Mouse (Mus musculus) heart, embryonic 13.5 days (tissue): ENCODE measurements around the gene Dennd4c. TPM values are rescaled to one million over a fixed set of nuclear protein-coding genes. Genes with fewer than 3 reads are reported as not detected.

Experiments
- ATAC-seq: fragments of 200-750 bp; cut with Nextera tagmentation; 2 replicates; pipeline ENCODE4 v1.8.0; 2017; ENCODE audit warnings: moderate TSS enrichment; ENCODE audit not compliant: insufficient number of reproducible peaks, low FRiP score, low TSS enrichment; ENCODE audit errors: extremely low read depth
- H3K27ac ChIP-seq: fragments of 300-500 bp; sonication (generic); replicated peaks from 2 replicates; pipeline ENCODE4 v1.5.1; 2015; ENCODE audit warnings: moderate library complexity, mild to moderate bottlenecking, inconsistent platforms
- H3K27me3 ChIP-seq: fragments of 300-500 bp; sonication (generic); replicated peaks from 2 replicates; pipeline ENCODE4 v1.6.1; 2015; ENCODE audit warnings: mild to moderate bottlenecking, inconsistent platforms
- H3K36me3 ChIP-seq: fragments of 300-500 bp; sonication (generic); 2 replicates; pipeline ENCODE4 v1.6.1; 2015; ENCODE audit warnings: mild to moderate bottlenecking, inconsistent platforms
- H3K4me1 ChIP-seq: fragments of 300-500 bp; sonication (generic); 2 replicates; pipeline ENCODE4 v1.6.1; 2015; ENCODE audit warnings: inconsistent platforms
- H3K4me2 ChIP-seq: fragments of 300-500 bp; sonication (generic); 2 replicates; pipeline ENCODE4 v1.6.1; 2015; ENCODE audit warnings: inconsistent platforms, mild to moderate bottlenecking, moderate library complexity
- H3K4me3 ChIP-seq: fragments of 300-500 bp; sonication (generic); 2 replicates; pipeline ENCODE4 v1.5.1; 2015; ENCODE audit warnings: moderate library complexity, mild to moderate bottlenecking, inconsistent platforms
- H3K9ac ChIP-seq: fragments of 300-500 bp; sonication (generic); 2 replicates; pipeline ENCODE4 v1.6.1; 2015; ENCODE audit warnings: inconsistent platforms, mild to moderate bottlenecking, moderate library complexity
- H3K9me3 ChIP-seq: fragments of 300-500 bp; sonication (generic); 2 replicates; pipeline ENCODE4 v1.6.1; 2016; ENCODE audit warnings: inconsistent platforms
- WGBS: fragments of 180-500 bp; shearing (Covaris S2); methylation state at CpG from one replicate; pipeline ENCODE4 v1.1.7; 2015; ENCODE audit warnings: mixed read lengths; 5-methylcytosine and 5-hydroxymethylcytosine counted together
- polyA plus RNA-seq: library from polyadenylated mRNA; unstranded; fragments of >200 nt; fragmentation: Nextera tagmentation; extraction: Ambion mirVana; gene quantifications from 2 replicates; pipeline ENCODE4 v1.2.1, GENCODE M21; 2015

Gene Dennd4c
- 3.3 and 4.1 TPM in 2 replicates for polyA plus RNA-seq

DNA sequence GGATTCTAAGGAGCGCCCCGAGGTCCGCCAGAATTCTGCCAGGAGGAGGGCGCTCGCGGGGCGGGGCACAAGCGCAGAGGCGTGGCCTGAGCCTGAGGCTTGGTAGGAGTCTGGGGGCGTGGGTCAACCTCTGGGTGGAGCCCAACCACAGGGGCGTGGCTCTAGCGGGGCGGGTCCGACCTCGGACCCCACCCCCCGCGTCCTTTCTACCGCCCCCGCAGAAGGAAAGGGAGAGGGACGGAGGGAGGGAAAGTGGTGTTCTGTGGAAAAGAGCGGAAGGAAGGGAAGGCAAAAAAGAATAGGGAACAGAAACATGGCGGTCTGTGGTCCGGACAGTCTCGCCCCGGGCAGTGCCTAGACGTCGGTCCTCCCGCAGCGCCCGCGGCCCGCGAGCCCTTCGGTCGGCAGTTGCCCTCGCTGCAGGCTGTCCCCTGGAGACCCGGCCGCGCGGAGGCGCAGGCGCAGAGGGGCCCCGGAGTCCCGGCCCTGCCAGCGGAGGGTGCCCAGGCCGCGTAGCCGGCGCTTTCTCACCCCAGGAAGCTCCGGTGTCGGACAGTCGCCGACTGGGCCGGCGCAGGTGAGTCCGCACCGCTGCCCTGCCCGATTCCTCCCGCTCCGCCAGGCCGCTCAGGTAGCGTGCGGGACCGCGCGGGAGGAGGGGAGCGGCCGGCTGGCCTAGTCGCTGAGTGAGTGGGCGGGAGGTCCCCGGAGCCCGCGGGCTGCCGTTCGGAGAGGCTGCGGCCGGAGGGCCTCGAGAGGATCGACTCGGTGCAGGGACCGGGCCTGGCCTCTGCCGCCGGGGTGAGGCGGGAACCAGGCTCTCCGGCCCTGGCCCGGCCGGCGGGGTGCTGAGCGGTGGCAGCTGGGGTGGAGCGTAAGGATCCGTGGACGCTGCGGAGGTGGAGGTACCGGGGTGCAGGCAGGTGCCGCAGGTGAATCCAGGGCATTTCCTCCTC lies at the start of gene Dennd4c:
Dennd4c (plus strand) TSS at position 220 of the 956 bp plus-strand sequence.
- no peaks in the 10 kb centered on the region for H3K36me3 ChIP-seq
- H3K4me2 ChIP-seq, result peak within 1 kb of the TSS; percentile 94
- peaks cover 25% of the 10 kb centered on the region for H3K4me1 ChIP-seq
- under 1% methylated on average over 95 of the region's 95 CpGs for whole genome bisulfite sequencing
- ATAC-seq, result peak; percentile 98
- peak within 1 kb of the TSS; percentile 91 for H3K27ac ChIP-seq
- no peaks in the 10 kb centered on the region for H3K27me3 ChIP-seq
- peak within 1 kb of the TSS; percentile 98 for H3K9ac ChIP-seq
- peak within 1 kb of the TSS; percentile 100 for H3K4me3 ChIP-seq
- no peaks in the 10 kb centered on the region for H3K9me3 ChIP-seq

GRCm38 (mm10) chr4:86699161-86699865 lies 49.0 kb upstream of the Dennd4c start:
- Histone ChIP-seq H3K9ac (no peak overlapping the region), H3K27me3 (no peaks in the 10 kb centered on the region), H3K4me1 (no peaks in the 10 kb centered on the region), H3K27ac (no peak overlapping the region), H3K36me3 (no peaks in the 10 kb centered on the region), H3K4me2 (no peak overlapping the region), H3K4me3 (no peak overlapping the region), H3K9me3 (peaks cover 3% of the 10 kb centered on the region; the same call in 1 of the 2 replicates)
- no peak for ATAC-seq
- 65% methylated on average over 5 of the region's 5 CpGs for WGBS

DNA sequence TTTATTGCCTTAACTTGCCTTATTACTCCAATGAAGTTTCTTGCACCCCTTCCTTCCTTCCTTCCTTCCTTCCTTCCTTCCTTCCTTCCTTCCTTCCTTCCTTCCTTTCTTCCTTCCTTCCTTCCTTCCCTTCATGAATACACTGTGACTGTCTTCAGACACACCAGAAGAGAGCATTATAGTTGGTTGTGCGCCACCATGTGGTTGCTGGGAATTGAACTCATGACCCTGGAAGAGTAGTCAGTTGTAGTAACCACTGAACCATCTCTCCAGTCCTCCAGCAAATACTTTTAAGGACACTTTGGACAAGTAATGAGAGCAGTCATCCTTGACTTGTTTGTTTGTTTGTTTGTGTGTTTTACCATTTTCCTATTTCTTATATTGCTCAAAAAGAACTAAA lies 39.6 kb upstream of the Dennd4c start:
- H3K4me2 ChIP-seq, result no peak overlapping the region
- H3K4me1 ChIP-seq, result 0 out of 2 replicates have a peak, but pooled peaks cover 3% of the 10 kb centered on the region
- H3K27me3 ChIP-seq, result no peaks in the 10 kb centered on the region
- WGBS, result 32% methylated on average over 1 of the region's 1 CpGs
- H3K36me3 ChIP-seq, result no peaks in the 10 kb centered on the region
- no peak overlapping the region for H3K9ac ChIP-seq
- ATAC-seq, result no peak
- no peak overlapping the region for H3K4me3 ChIP-seq
- no peaks in the 10 kb centered on the region for H3K9me3 ChIP-seq
- H3K27ac ChIP-seq, result no peak overlapping the region

GRCm38 (mm10) chr4:86710034-86710650 lies 38.2 kb upstream of the Dennd4c start:
- Histone ChIP-seq H3K4me1 (0 out of 2 replicates have a peak, but pooled peaks cover 3% of the 10 kb centered on the region), H3K9me3 (no peaks in the 10 kb centered on the region), H3K36me3 (no peaks in the 10 kb centered on the region), H3K4me2 (no peak overlapping the region), H3K27ac (no peak overlapping the region), H3K27me3 (no peaks in the 10 kb centered on the region), H3K4me3 (no peak overlapping the region), H3K9ac (no peak overlapping the region)
- no peak for ATAC-seq
- WGBS, result 68% methylated on average over 6 of the region's 6 CpGs

GRCm38 (mm10) chr4:86710666-86711215 lies 37.6 kb upstream of the Dennd4c start:
- H3K27me3 ChIP-seq, result no peaks in the 10 kb centered on the region
- H3K4me3 ChIP-seq, result no peak overlapping the region
- H3K36me3 ChIP-seq, result no peaks in the 10 kb centered on the region
- H3K9ac ChIP-seq, result no peak overlapping the region
- no peak overlapping the region for H3K4me2 ChIP-seq
- ATAC-seq, result no peak
- no peaks in the 10 kb centered on the region for H3K9me3 ChIP-seq
- 52% methylated on average over 4 of the region's 4 CpGs for WGBS
- 0 out of 2 replicates have a peak, but pooled peaks cover 3% of the 10 kb centered on the region for H3K4me1 ChIP-seq
- H3K27ac ChIP-seq, result peak overlapping the region; percentile 41; the same call in 1 of the 2 replicates

DNA sequence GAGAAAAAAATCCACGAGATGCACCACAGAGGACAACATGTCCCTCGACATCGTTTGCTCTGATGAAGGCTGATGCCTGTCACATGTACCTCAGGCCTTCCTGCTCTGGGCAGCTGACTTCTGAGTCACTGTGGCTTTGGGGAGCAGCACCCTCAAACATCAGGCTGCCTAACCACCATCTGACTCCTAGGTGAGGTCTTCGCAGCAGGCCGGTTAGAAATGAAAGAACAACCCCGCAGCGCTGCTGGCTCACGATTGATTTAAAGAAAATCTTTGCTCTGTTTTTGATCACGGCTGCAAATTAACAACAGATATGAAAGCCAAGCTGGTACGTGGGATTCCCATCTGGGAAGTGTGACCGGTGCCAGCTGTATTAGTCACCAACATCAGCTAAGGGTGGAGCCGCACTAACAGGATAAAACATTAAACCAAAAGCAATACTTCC lies 35.6 kb upstream of the Dennd4c start:
- H3K9me3 ChIP-seq, result no peaks in the 10 kb centered on the region
- H3K36me3 ChIP-seq, result no peaks in the 10 kb centered on the region
- no peaks in the 10 kb centered on the region for H3K27me3 ChIP-seq
- H3K4me1 ChIP-seq, result peaks cover 9% of the 10 kb centered on the region
- H3K4me2 ChIP-seq, result no peak overlapping the region
- H3K9ac ChIP-seq, result no peak overlapping the region
- no peak for ATAC-seq
- H3K4me3 ChIP-seq, result no peak overlapping the region
- 75% methylated on average over 12 of the region's 12 CpGs for WGBS
- no peak overlapping the region for H3K27ac ChIP-seq

DNA sequence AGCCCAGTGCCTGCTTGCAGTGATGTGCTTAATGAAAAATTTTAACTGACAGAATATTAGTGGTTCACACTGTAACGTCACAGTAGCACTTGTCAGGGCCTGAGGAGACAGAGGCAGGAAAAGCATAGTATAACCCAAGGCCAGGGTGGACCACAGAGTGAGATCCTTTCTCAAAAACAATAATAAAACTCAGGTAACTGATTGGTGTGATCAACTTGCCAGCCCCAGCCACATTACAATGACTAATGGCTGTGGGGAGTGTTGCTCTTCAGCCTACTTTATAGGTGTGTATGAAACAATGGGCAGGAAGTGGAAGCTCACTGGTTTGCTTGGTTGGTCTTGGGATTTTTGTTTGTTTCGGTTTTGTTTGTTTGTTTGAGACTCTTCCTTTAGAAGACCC lies 34.8 kb upstream of the Dennd4c start:
- 71% methylated on average over 2 of the region's 2 CpGs for WGBS
- H3K4me1 ChIP-seq, result peaks cover 11% of the 10 kb centered on the region

GRCm38 (mm10) chr4:86715341-86715740 lies 33.0 kb upstream of the Dennd4c start:
- Histone ChIP-seq H3K4me3 (no peak overlapping the region), H3K4me2 (no peak overlapping the region), H3K4me1 (peaks cover 11% of the 10 kb centered on the region), H3K27ac (no peak overlapping the region), H3K36me3 (no peaks in the 10 kb centered on the region), H3K27me3 (no peaks in the 10 kb centered on the region), H3K9ac (no peak overlapping the region), H3K9me3 (no peaks in the 10 kb centered on the region)
- WGBS, result 87% methylated on average over 1 of the region's 1 CpGs
- no peak for ATAC-seq

More for the DNA sequence above, 34.8 kb upstream of the Dennd4c start:
- no peaks in the 10 kb centered on the region for H3K36me3 ChIP-seq
- no peaks in the 10 kb centered on the region for H3K27me3 ChIP-seq
- H3K27ac ChIP-seq, result no peak overlapping the region
- H3K4me2 ChIP-seq, result no peak overlapping the region
- H3K9me3 ChIP-seq, result no peaks in the 10 kb centered on the region
- ATAC-seq, result no peak
- H3K4me3 ChIP-seq, result no peak overlapping the region
- no peak overlapping the region for H3K9ac ChIP-seq

DNA sequence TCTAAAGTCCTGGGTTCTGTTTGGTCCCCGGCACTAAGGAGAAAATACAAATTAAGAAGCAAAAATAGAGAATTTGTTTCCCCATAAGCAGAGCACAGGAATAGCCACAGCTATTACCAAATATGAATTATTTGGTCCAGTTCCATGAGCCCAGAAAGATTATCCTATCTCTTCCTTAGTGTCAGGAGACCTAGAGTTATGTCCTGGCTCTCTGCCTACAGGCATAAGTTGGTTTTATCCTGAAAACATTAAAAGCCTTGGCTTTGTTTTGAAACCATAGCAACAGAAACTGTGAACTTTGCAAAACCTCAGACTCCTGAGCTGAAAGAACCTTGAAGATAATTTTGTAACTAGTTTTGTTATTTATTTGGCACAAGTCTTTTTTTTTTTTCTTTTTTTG lies 31.2 kb upstream of the Dennd4c start:
- Histone ChIP-seq H3K4me3 (no peak overlapping the region), H3K27ac (0 out of 2 replicates have a peak overlapping the region, but pooled peaks have one; percentile 2), H3K9me3 (no peaks in the 10 kb centered on the region), H3K27me3 (no peaks in the 10 kb centered on the region), H3K36me3 (no peaks in the 10 kb centered on the region), H3K9ac (no peak overlapping the region), H3K4me1 (peaks cover 8% of the 10 kb centered on the region), H3K4me2 (no peak overlapping the region; the same call in 1 of the 2 replicates)
- ATAC-seq, result no peak
- WGBS, result 56% methylated on average over 1 of the region's 1 CpGs

- WGBS, result 68% methylated on average over 4 of the region's 4 CpGs
- Histone ChIP-seq H3K4me3 (no peak overlapping the region), H3K9ac (no peak overlapping the region), H3K4me2 (no peak overlapping the region), H3K36me3 (no peaks in the 10 kb centered on the region), H3K4me1 (peaks cover 8% of the 10 kb centered on the region), H3K9me3 (no peaks in the 10 kb centered on the region), H3K27me3 (no peaks in the 10 kb centered on the region), H3K27ac (no peak overlapping the region)
- ATAC-seq, result no peak
Measured at GRCm38 (mm10) chr4:86718878-86719577, 29.3 kb upstream of the Dennd4c start.
